Mouse (Mus musculus): ENCODE measurements around the gene Esrra.

GRCm38 (mm10) chr19:6916496-6916895 is 5.1 kb downstream of the Esrra start:
- TF ChIP-seq CTCF (IDR thresholded peaks at IDR 0.05; ENCODE audit: insufficient read depth, low read depth, low read length), result no peak
- no peak for TF ChIP-seq POLR2A (IDR thresholded peaks at IDR 0.05; ENCODE audit: insufficient read depth, low read depth, low read length)

All from olfactory bulb, adult 2 months (tissue).